Mouse (Mus musculus) hindbrain, embryonic 12.5 days (tissue): ENCODE measurements at regions not wholly inside any gene's neighbourhood (a gene's known extent, or its start where the extent isn't known, plus 50 kb on each side); places are given as distances from the start of the nearest gene placed in this dataset.

Experiments
- ATAC-seq: fragments of 200-750 bp; cut with Nextera tagmentation; 2 replicates; pipeline ENCODE4 v1.8.0; 2017; ENCODE audit warnings: moderate TSS enrichment; ENCODE audit not compliant: low FRiP score
- H3K27ac ChIP-seq: fragments of 300-500 bp; sonication (generic); 2 replicates; pipeline ENCODE4 v1.5.1; 2016; ENCODE audit warnings: mild to moderate bottlenecking
- H3K27me3 ChIP-seq: fragments of 300-500 bp; sonication (generic); 2 replicates; pipeline ENCODE4 v1.6.1; 2016; ENCODE audit warnings: mild to moderate bottlenecking
- H3K36me3 ChIP-seq: fragments of 300-500 bp; sonication (generic); 2 replicates; pipeline ENCODE4 v1.6.1; 2016; ENCODE audit warnings: mild to moderate bottlenecking
- H3K4me1 ChIP-seq: fragments of 300-500 bp; sonication (generic); 2 replicates; pipeline ENCODE4 v1.6.1; 2016
- H3K4me2 ChIP-seq: fragments of 300-500 bp; sonication (generic); replicated peaks from 2 replicates; pipeline ENCODE4 v1.6.1; 2016; ENCODE audit warnings: mild to moderate bottlenecking
- H3K4me3 ChIP-seq: fragments of 300-500 bp; sonication (generic); 2 replicates; pipeline ENCODE4 v1.5.1; 2016; ENCODE audit warnings: mild to moderate bottlenecking
- H3K9ac ChIP-seq: fragments of 300-500 bp; sonication (generic); 2 replicates; pipeline ENCODE4 v1.6.1; 2016; ENCODE audit warnings: mild to moderate bottlenecking, moderate library complexity
- H3K9me3 ChIP-seq: fragments of 300-500 bp; sonication (generic); replicated peaks from 2 replicates; pipeline ENCODE4 v1.6.1; 2016; ENCODE audit warnings: mild to moderate bottlenecking
- WGBS: fragments of 180-500 bp; shearing (Covaris S2); methylation state at CpG from one replicate; pipeline ENCODE4 v1.1.7; 2016; 5-methylcytosine and 5-hydroxymethylcytosine counted together

GRCm38 (mm10) chr6:133983804-133984514 is 51.5 kb upstream of the Etv6 start:
- H3K4me1 ChIP-seq = peaks cover 11% of the 10 kb centered on the region
- H3K9me3 ChIP-seq = no peaks in the 10 kb centered on the region
- H3K27me3 ChIP-seq = no peaks in the 10 kb centered on the region
- no peak overlapping the region for H3K4me2 ChIP-seq
- H3K4me3 ChIP-seq = no peak overlapping the region
- H3K36me3 ChIP-seq = no peaks in the 10 kb centered on the region
- 70% methylated on average over 10 of the region's 10 CpGs for WGBS
- no peak overlapping the region for H3K9ac ChIP-seq
- no peak for ATAC-seq
- no peak overlapping the region for H3K27ac ChIP-seq

DNA sequence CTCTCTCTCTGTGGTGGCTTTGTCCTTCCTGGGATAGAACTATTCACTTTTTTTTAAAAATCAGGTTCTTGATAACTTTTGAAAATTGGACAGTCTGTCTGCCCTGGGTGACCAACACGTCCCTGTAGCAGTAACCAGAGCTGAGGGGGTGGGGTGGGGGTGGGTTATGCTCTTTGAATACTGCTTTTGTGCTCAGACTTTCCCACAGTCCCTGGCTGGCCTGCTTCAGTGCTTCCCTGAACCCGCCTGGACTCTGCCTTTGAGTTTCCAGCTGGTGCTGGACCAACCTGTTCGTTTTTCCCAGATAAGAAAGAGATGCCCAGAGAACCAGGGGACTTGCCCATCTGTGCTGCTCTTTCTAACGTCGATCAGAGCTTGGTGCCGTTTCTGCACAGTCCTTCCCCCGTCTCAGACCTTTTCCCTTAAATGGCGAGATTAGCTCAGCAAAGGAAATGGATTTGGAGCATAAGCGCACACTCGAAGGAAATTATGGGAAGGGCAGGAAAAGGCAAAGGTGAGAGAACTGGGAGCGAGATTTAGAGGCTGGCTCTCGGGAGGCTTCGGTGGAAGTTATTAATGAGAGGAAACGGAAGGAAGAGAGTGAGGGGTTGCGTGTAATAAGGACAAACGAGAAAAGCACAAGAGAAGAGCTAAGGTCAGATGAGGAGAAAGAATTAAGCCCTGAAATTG is 50.7 kb upstream of the Etv6 start:
- no peak for ATAC-seq
- H3K4me1 ChIP-seq = peaks cover 11% of the 10 kb centered on the region
- no peak overlapping the region for H3K9ac ChIP-seq
- H3K9me3 ChIP-seq = no peaks in the 10 kb centered on the region
- H3K27ac ChIP-seq = no peak overlapping the region; the same call in 1 of the 2 replicates
- H3K4me2 ChIP-seq = peak overlapping the region; percentile 20; the same call in 1 of the 2 replicates
- H3K27me3 ChIP-seq = no peaks in the 10 kb centered on the region
- 37% methylated on average over 16 of the region's 16 CpGs for WGBS
- no peaks in the 10 kb centered on the region for H3K36me3 ChIP-seq
- H3K4me3 ChIP-seq = no peak overlapping the region
